Mouse (Mus musculus) myocyte (in vitro differentiated cells): ENCODE results near the gene Wdtc1. TPM values are rescaled to one million over a fixed set of nuclear protein-coding genes. Genes with fewer than 3 reads are reported as not detected.
A peak's percentile ranks its signal among the peaks of the same experiment; 100 is the strongest.

Source experiments
- H3K27me3 ChIP-seq: one replicate; pipeline ENCODE4 v1.6.1; 2011; ENCODE audit not compliant: control insufficient read depth, insufficient read depth, insufficient read length
- H3K36me3 ChIP-seq: one replicate; pipeline ENCODE4 v1.6.1; 2011; ENCODE audit not compliant: control insufficient read depth, insufficient read depth
- H3K4me2 ChIP-seq: one replicate; pipeline ENCODE4 v1.6.1; 2011; ENCODE audit warnings: low read depth, control low read depth
- H3K4me3 ChIP-seq: one replicate; pipeline ENCODE4 v1.5.1; 2011; ENCODE audit warnings: mild to moderate bottlenecking, control low read depth, moderate library complexity
- H3K79me2 ChIP-seq: one replicate; pipeline ENCODE4 v1.6.1; 2011; ENCODE audit not compliant: control insufficient read depth, insufficient read depth
- H3ac ChIP-seq: one replicate; pipeline ENCODE4 v1.6.1; 2011; ENCODE audit not compliant: control insufficient read depth, insufficient read length
- CEBPB ChIP-seq: IDR thresholded peaks from 2 replicates; pipeline ENCODE4 v1.6.1; 2011; ENCODE audit warnings: mild to moderate bottlenecking, moderate library complexity; ENCODE audit not compliant: poor library complexity, insufficient read depth, severe bottlenecking
- E2F4 ChIP-seq: IDR thresholded peaks from one replicate; pipeline ENCODE4 v1.6.1; 2011; ENCODE audit warnings: mild to moderate bottlenecking, control low read depth, moderate library complexity; ENCODE audit not compliant: insufficient read depth
- MAX ChIP-seq: IDR thresholded peaks from one replicate; pipeline ENCODE4 v1.6.1; 2011; ENCODE audit warnings: low read depth, mild to moderate bottlenecking, control low read depth
- MYOD1 ChIP-seq, 3 experiments: IDR thresholded peaks; one replicate each; pipeline ENCODE4 v1.6.1; 2011; ENCODE audit warnings: control low read depth in 2 of 3, low read depth in 2 of 3, mild to moderate bottlenecking in 2 of 3, moderate library complexity in 1 of 3; ENCODE audit not compliant: insufficient read length in 2 of 3, control insufficient read depth in 1 of 3
- MYOG ChIP-seq, 3 experiments: IDR thresholded peaks; one replicate each; pipeline ENCODE4 v1.6.1; 2011; ENCODE audit warnings: control low read depth in 2 of 3, low read depth in 2 of 3, mild to moderate bottlenecking in 2 of 3; ENCODE audit not compliant: insufficient read length in 2 of 3, control insufficient read depth in 1 of 3, insufficient read depth in 1 of 3
- POLR2A ChIP-seq: IDR thresholded peaks from one replicate; pipeline ENCODE4 v1.6.1; 2011; ENCODE audit warnings: low read depth, mild to moderate bottlenecking, control low read depth, moderate library complexity; ENCODE audit not compliant: insufficient read length
- POLR2AphosphoS2 ChIP-seq: IDR thresholded peaks from one replicate; pipeline ENCODE4 v1.6.1; 2011; ENCODE audit warnings: low read depth, control low read depth; ENCODE audit not compliant: insufficient read length
- REST ChIP-seq: IDR thresholded peaks from one replicate; pipeline ENCODE4 v1.6.1; 2011; ENCODE audit warnings: mild to moderate bottlenecking, control low read depth, moderate library complexity; ENCODE audit not compliant: insufficient read depth, insufficient read length
- SRF ChIP-seq: IDR thresholded peaks from one replicate; pipeline ENCODE4 v1.6.1; 2011; ENCODE audit warnings: low read depth; ENCODE audit not compliant: control insufficient read depth, insufficient read length
- TCF12 ChIP-seq: IDR thresholded peaks from one replicate; pipeline ENCODE4 v1.6.1; 2011; ENCODE audit warnings: mild to moderate bottlenecking, control low read depth; ENCODE audit not compliant: poor library complexity, insufficient read depth, severe bottlenecking
- TCF3 ChIP-seq: IDR thresholded peaks from one replicate; pipeline ENCODE4 v1.6.1; 2011; ENCODE audit warnings: low read depth, control low read depth; ENCODE audit not compliant: insufficient read length
- USF1 ChIP-seq: IDR thresholded peaks from one replicate; pipeline ENCODE4 v1.6.1; 2011; ENCODE audit warnings: low read depth, mild to moderate bottlenecking, control low read depth, moderate library complexity
- polyA plus RNA-seq: library from polyadenylated mRNA; unstranded; fragments of >200 nt; fragmentation: generic; extraction: Trizol; gene quantifications from one replicate; pipeline ENCODE4 v1.2.1, GENCODE M21; 2012; ENCODE audit warnings: missing spikeins

The Wdtc1 gene
- polyA plus RNA-seq, 1 experiment, result 53.1 TPM

DNA sequence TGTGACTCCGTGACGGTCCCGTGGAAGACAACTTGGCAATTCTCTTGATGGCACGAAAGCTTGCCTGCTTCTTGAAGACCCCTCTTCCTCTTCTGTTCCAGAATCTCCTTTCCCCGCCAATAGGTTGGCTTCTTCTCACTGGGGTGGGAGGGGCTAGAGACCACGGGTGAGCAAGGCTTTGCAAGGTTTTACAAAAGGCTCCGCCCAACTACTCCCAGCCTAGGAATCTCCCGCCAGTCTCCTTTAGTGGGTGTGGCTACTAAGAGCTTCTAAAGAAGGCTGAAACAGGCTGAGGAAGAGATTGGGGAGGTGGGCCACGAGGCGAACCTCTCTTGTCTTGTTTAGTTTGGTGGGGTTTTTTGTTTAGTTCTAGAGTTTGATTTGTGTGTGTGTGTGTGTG, 484 bp downstream of the Wdtc1 start:
- H3K4me3 ChIP-seq, result no peak overlapping the region
- H3K4me2 ChIP-seq, result peak overlapping the region; percentile 41
- no peak overlapping the region for H3ac ChIP-seq
- H3K79me2 ChIP-seq, result no peaks in the 10 kb centered on the region
- H3K27me3 ChIP-seq, result no peaks in the 10 kb centered on the region
- H3K36me3 ChIP-seq, result no peaks in the 10 kb centered on the region
- no peak for TF ChIP-seq CEBPB
- no peak for TF ChIP-seq SRF
- no peak for TF ChIP-seq TCF3
- TF ChIP-seq MYOG (IDR thresholded peaks at IDR 0.05; ENCODE audit: control insufficient read depth in 1 of 3, insufficient read depth in 1 of 3, insufficient read length in 2 of 3, low read depth in 2 of 3), result no peak
- no peak for TF ChIP-seq USF1
- TF ChIP-seq POLR2AphosphoS2, result no peak

DNA sequence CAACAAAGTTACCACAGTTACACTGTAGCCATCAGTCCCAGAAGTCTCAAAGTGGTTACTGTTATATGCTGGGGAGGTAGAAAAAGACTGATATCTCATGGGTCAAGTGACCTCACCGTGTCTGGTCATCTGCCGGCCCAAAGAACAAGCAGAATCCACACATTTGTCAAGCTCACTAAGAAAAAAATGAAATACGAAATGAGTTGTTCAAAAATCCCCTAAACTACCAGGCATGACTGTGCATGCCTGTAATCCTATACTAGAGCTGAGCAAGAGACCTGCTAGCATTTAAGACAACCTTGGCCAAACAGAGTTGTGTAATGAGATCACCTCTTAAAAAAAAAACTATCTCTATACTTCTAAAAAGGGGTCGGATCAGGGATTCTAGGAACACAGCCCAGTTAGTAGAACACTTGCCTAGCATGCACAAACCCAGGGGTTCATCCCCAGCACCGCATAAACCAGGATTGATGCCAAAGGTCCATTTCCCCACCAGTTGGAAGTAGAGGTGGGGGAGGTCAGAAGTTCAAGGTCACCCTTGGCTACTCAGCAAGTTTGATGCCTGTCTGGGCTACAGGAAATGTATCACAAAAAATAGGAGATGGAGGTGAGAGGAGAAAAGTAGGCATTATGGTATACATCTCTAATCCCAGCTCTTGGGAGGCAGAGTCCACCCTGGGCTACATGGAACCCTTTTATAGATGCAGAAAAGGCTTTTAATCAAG, 5.1 kb downstream of the Wdtc1 start:
- no peak overlapping the region for H3ac ChIP-seq
- no peaks in the 10 kb centered on the region for H3K79me2 ChIP-seq
- no peaks in the 10 kb centered on the region for H3K36me3 ChIP-seq
- H3K27me3 ChIP-seq, result no peaks in the 10 kb centered on the region
- no peak overlapping the region for H3K4me3 ChIP-seq
- H3K4me2 ChIP-seq, result no peak overlapping the region
- TF ChIP-seq REST (no peak), E2F4 (no peak), TCF3 (no peak), SRF (no peak), USF1 (no peak), POLR2A (no peak), MYOD1 (IDR thresholded peaks at IDR 0.05; ENCODE audit: control insufficient read depth in 1 of 3, insufficient read length in 2 of 3, low read depth in 2 of 3) (no peak), MYOG (IDR thresholded peaks at IDR 0.05; ENCODE audit: control insufficient read depth in 1 of 3, insufficient read depth in 1 of 3, insufficient read length in 2 of 3, low read depth in 2 of 3) (no peak), MAX (no peak)

DNA sequence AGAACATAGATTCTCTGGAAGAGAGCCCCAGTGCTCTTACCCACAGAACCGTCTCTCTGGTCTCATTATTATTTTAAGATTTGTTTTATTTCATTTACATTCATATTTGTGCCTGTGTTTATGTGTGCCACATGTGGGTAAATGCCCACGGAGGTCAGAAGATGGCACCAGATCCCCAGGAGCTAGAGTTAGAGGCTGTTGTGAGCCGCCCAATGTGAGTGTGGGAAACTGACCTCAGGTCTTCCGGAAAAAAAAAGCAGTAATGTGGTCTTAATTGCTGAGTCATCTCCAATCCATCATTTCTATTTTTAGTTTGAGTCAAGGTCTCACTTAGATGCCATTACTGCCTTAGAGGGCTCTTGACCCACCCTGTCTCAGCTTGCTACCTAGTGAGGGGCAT, 5.7 kb downstream of the Wdtc1 start:
- peak overlapping the region; percentile 8 for H3K4me2 ChIP-seq
- no peaks in the 10 kb centered on the region for H3K27me3 ChIP-seq
- H3ac ChIP-seq, result no peak overlapping the region
- TF ChIP-seq POLR2AphosphoS2 (no peak), MAX (no peak), SRF (no peak), CEBPB (no peak), REST (no peak), USF1 (no peak), TCF3 (no peak), MYOD1 (IDR thresholded peaks at IDR 0.05; ENCODE audit: control insufficient read depth in 1 of 3, insufficient read length in 2 of 3, low read depth in 2 of 3) (no peak), MYOG (IDR thresholded peaks at IDR 0.05; ENCODE audit: control insufficient read depth in 1 of 3, insufficient read depth in 1 of 3, insufficient read length in 2 of 3, low read depth in 2 of 3) (no peak), POLR2A (no peak), TCF12 (no peak), E2F4 (no peak)
- no peaks in the 10 kb centered on the region for H3K36me3 ChIP-seq
- H3K79me2 ChIP-seq, result no peaks in the 10 kb centered on the region
- H3K4me3 ChIP-seq, result no peak overlapping the region

DNA sequence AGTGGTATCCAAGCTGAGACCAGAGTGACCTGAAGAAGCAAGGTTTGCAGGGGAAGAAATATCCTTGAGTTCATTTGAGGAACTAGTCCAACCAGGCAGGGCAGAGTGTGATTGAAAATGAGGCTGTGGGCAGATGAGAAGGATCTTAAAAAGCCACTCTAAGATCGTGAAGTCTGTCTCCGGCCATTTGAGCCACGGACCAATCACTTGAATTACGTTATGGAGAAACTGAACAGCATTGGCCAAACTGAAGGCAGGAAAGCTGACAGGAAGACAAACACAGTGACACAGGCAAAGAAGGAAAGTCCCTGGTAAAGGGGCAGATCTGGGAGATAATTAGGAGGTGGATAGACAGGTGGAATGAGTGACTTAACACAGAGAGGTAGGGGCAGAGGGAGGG, 6.7 kb downstream of the Wdtc1 start:
- TF ChIP-seq E2F4, result no peak
- no peak for TF ChIP-seq MAX
- no peak for TF ChIP-seq SRF
- TF ChIP-seq POLR2AphosphoS2, result no peak
- no peak for TF ChIP-seq MYOG (IDR thresholded peaks at IDR 0.05; ENCODE audit: control insufficient read depth in 1 of 3, insufficient read depth in 1 of 3, insufficient read length in 2 of 3, low read depth in 2 of 3)
- no peak for TF ChIP-seq MYOD1 (IDR thresholded peaks at IDR 0.05; ENCODE audit: control insufficient read depth in 1 of 3, insufficient read length in 2 of 3, low read depth in 2 of 3)
- TF ChIP-seq POLR2A, result no peak
- TF ChIP-seq REST, result no peak
- no peak for TF ChIP-seq CEBPB

DNA sequence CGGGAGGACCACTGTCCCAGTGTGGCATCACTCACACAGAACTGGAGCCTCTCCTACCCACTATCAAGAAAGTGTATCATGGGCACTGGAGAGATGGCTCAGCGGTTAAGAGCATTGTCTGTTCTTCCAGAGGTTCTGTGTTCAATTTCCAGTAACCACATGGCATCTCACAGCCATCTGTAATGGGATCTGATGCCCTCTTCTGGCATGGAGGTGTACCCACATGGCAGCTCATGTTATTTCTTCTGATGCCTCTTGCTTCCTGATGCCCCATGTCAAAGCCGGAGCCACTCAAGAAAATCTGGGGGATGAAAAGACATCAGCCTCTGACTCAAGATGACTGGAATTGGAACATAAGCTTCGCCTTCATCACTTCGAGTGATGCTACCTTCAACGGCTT, 7.6 kb downstream of the Wdtc1 start:
- Histone ChIP-seq H3ac (no peak overlapping the region), H3K36me3 (no peaks in the 10 kb centered on the region), H3K4me3 (no peak overlapping the region), H3K79me2 (no peaks in the 10 kb centered on the region), H3K27me3 (no peaks in the 10 kb centered on the region), H3K4me2 (no peak overlapping the region)
- TF ChIP-seq POLR2AphosphoS2 (no peak), MAX (no peak), CEBPB (no peak), TCF12 (no peak), POLR2A (no peak), USF1 (no peak), MYOD1 (IDR thresholded peaks at IDR 0.05; ENCODE audit: control insufficient read depth in 1 of 3, insufficient read length in 2 of 3, low read depth in 2 of 3) (no peak), TCF3 (no peak), REST (no peak), SRF (no peak), MYOG (IDR thresholded peaks at IDR 0.05; ENCODE audit: control insufficient read depth in 1 of 3, insufficient read depth in 1 of 3, insufficient read length in 2 of 3, low read depth in 2 of 3) (no peak), E2F4 (no peak)

More for the DNA sequence above, 6.7 kb downstream of the Wdtc1 start:
- H3K4me3 ChIP-seq, result no peak overlapping the region
- H3K36me3 ChIP-seq, result no peaks in the 10 kb centered on the region
- no peaks in the 10 kb centered on the region for H3K27me3 ChIP-seq
- no peak overlapping the region for H3K4me2 ChIP-seq
- H3ac ChIP-seq, result no peak overlapping the region
- H3K79me2 ChIP-seq, result no peaks in the 10 kb centered on the region
